In the genomic region with DNA sequence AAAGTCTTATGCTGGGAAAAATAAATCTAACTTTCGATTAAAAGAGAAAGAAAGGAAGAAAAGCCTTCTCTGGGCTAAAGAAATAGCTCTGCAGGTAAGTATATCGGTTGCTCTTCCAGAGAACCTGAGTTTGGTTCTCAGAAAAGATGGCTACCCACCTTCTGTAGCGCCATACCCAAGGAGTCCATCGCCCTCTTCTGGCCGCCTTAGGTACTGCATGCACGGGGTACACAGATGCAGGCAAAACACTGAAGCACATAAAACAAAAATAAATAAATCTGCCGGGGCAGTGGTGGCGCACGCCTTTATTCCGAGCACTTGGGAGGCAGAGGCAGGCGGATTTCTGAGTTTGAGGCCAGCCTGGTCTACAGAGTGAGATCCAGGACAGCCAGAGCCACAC, we compare ENCODE assay signal across 10 mouse cellular contexts. TPM values are rescaled to one million over a fixed set of nuclear protein-coding genes. Genes with fewer than 3 reads are reported as not detected.
DNase-seq lines count a peak whose midpoint lies in the region; TF ChIP-seq lines count a peak whose summit lies in the region.
"Had no signal": no experiment of that assay in that cellular context is flagged by ENCODE, and none has a peak within 500 bp of the region (broad histone marks: within the 10 kb centered on the region; RNA-seq: fewer than 3 reads in every experiment).

No protein-coding gene starts in this region.

- no peak overlapping the region for H3K27ac ChIP-seq in gastrocnemius, adult 2 months
- H3K27ac ChIP-seq: stomach, embryonic 15.5 days had no signal

- peak; percentile 80 for TF ChIP-seq CTCF in gastrocnemius, adult 2 months (IDR thresholded peaks at IDR 0.05)

- H3K4me3 ChIP-seq in gastrocnemius, adult 2 months: no peak overlapping the region
- H3K4me3 ChIP-seq: stomach, embryonic 15.5 days had no signal

- DNase-seq in cerebellum, postnatal 10 days: peak; percentile 69 to 76
- DNase-seq in cerebellum, adult 11-12 months: no peak
- DNase-seq in left cerebral cortex, adult 11 months (ENCODE audit: low spot score): peak; percentile 3
- DNase-seq in left cerebral cortex, postnatal 25 days (ENCODE audit: low spot score in 2 of 2): no peak
- peak; percentile 91 for DNase-seq in ZHBTc4 (ENCODE audit: low read depth, low spot score)
- peak; percentile 63 for DNase-seq in gastrocnemius, adult 2 months
- DNase-seq in lung, postnatal 36 days: peak; percentile 76
- DNase-seq in thymus, adult 18-20 months: peak; percentile 16 to 25

- intact Hi-C loops in left cerebral cortex, postnatal 25 days (cut with DNase I): loop anchor here (10.0 kb wide), 1 partner anchor 138 kb away; no protein-coding TSS in a partner anchor
- intact Hi-C loops in gastrocnemius, adult 2 months (cut with DNase I): loop anchor here (5.0 kb wide), 1 partner anchor 36 kb away; no protein-coding TSS in a partner anchor

RNA-seq across cellular contexts. Expression of a gene that starts 15.9 kb away (rescaled TPM):
- 1 to 10 TPM; 2.7 to 2.8 TPM for total RNA-seq in left cerebral cortex, postnatal 25 days (2021)
- 1 to 10 TPM; 2.1 to 3.0 TPM for total RNA-seq in gastrocnemius, adult 2 months (2021)

RNA-seq across cellular contexts. Expression of a gene that starts 28.7 kb away (rescaled TPM):
- not detected for total RNA-seq in left cerebral cortex, postnatal 25 days (2021)
- total RNA-seq in gastrocnemius, adult 2 months (2021): not detected
- total RNA-seq: left cerebral cortex, adult 18-20 months had no signal

RNA-seq across cellular contexts. Expression of a gene that starts 51.8 kb away (rescaled TPM):
- total RNA-seq in left cerebral cortex, postnatal 25 days (2021): 10 to 100 TPM; 66.4 to 67.8 TPM
- 10 to 100 TPM; 18.6 to 21.6 TPM for total RNA-seq in gastrocnemius, adult 2 months (2021)

Comparison
In these comparisons a context has a peak if more than half of its experiments do, and no peak if none do; other contexts are left out.
1. DNase-seq: peak in cerebellum, postnatal 10 days (2 of 2), left cerebral cortex, adult 11 months (single experiment), ZHBTc4 (single experiment), gastrocnemius, adult 2 months (single experiment), lung, postnatal 36 days (single experiment) and thymus, adult 18-20 months (2 of 2); none in cerebellum, adult 11-12 months (single experiment) and left cerebral cortex, postnatal 25 days (0 of 2).